Mouse (Mus musculus) adrenal gland, postnatal 25 days (tissue): Measurements from ENCODE around the gene Rps6ka4. TPM values are rescaled to one million over a fixed set of nuclear protein-coding genes. Genes with fewer than 3 reads are reported as not detected.

Experiments used
- DNase-seq: peaks from one replicate; pipeline ENCODE4 v3.0.0; 2021; ENCODE audit warnings: mixed read lengths
- total RNA-seq: library from RNA; stranded (reverse); gene quantifications from 2 replicates; pipeline ENCODE4 v1.2.3, GENCODE M21; 2021

The Rps6ka4 gene
- total RNA-seq, 1 experiment from 2014 or later: 38.6 TPM

GRCm38 (mm10) chr19:6851497-6851896 is 11.1 kb upstream of the Rps6ka4 start:
- DNase-seq: no peak

- no peak for DNase-seq
Measured at GRCm38 (mm10) chr19:6849506-6850068, 9.2 kb upstream of the Rps6ka4 start.

GRCm38 (mm10) chr19:6847841-6848517 is 7.5 kb upstream of the Rps6ka4 start:
- peak; percentile 34 for DNase-seq

- DNase-seq: no peak
Measured at GRCm38 (mm10) chr19:6846050-6846449, 5.6 kb upstream of the Rps6ka4 start.

- no peak for DNase-seq
Measured at GRCm38 (mm10) chr19:6842353-6842752, 1.9 kb upstream of the Rps6ka4 start.

GRCm38 (mm10) chr19:6841292-6841597 is 809 bp upstream of the Rps6ka4 start:
- no peak for DNase-seq

GRCm38 (mm10) chr19:6839615-6840474 is 591 bp downstream of the Rps6ka4 start:
- DNase-seq: peak; percentile 62

GRCm38 (mm10) chr19:6832363-6832762 is 8.1 kb downstream of the Rps6ka4 start:
- DNase-seq: no peak

GRCm38 (mm10) chr19:6831331-6831730 is 9.1 kb downstream of the Rps6ka4 start:
- DNase-seq: no peak

- DNase-seq: no peak
Measured at GRCm38 (mm10) chr19:6830556-6831316, 9.7 kb downstream of the Rps6ka4 start.

- no peak for DNase-seq
Measured at GRCm38 (mm10) chr19:6829870-6830555, 10.4 kb downstream of the Rps6ka4 start.

GRCm38 (mm10) chr19:6829069-6829468 is 11.4 kb downstream of the Rps6ka4 start:
- no peak for DNase-seq

- DNase-seq: no peak
Measured at GRCm38 (mm10) chr19:6826601-6827000, 13.8 kb downstream of the Rps6ka4 start.

- no peak for DNase-seq
Measured at GRCm38 (mm10) chr19:6825384-6825783, 15.1 kb downstream of the Rps6ka4 start.

- no peak for DNase-seq
Measured at GRCm38 (mm10) chr19:6820538-6821195, 19.8 kb downstream of the Rps6ka4 start.

GRCm38 (mm10) chr19:6819143-6819827 is 21.2 kb downstream of the Rps6ka4 start:
- DNase-seq: no peak

- DNase-seq: no peak
Measured at GRCm38 (mm10) chr19:6814958-6815357, 25.5 kb downstream of the Rps6ka4 start.

- no peak for DNase-seq
Measured at GRCm38 (mm10) chr19:6814366-6814765, 26.1 kb downstream of the Rps6ka4 start.
